Mouse (Mus musculus): Measurements from ENCODE around the gene Tbc1d1. TPM values are rescaled to one million over a fixed set of nuclear protein-coding genes. Genes with fewer than 3 reads are reported as not detected.

Tbc1d1 gene
- total and polyA plus RNA-seq, 3 experiments = 26.0 to 38.6 (median 31.9) TPM

DNA sequence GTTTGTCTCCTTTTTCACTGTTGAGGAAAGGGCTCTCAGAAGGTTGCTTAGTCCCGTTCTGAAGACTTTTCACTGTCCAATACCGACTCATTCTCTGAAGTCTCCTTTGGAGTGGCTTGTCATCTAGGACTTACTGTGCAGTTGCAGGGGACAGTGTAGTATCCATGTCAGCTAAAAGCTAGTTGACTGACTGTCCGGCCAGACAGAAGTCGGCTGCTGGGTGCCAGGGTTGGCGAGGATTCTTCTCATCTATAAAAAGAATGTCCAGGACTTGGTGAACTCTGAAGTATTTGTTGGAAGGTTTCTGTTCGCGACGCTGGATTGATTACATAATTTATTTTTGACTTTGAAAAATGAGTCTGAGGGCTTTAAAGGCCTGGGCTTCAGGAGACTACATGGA lies 24.4 kb downstream of the Tbc1d1 start:
- peaks cover 3% of the 10 kb centered on the region; the same call in 1 of the 2 replicates for H3K79me2 ChIP-seq (replicated peaks; ENCODE audit: control insufficient read depth, extremely low read depth, insufficient read depth, poor library complexity, severe bottlenecking)
- DNase-seq (ENCODE audit: extremely low read depth) = no peak
- no peaks in the 10 kb centered on the region for H3K27me3 ChIP-seq (replicated peaks)
- no peak overlapping the region for H3K27ac ChIP-seq (ENCODE audit: insufficient read depth, low read depth)
- in situ Hi-C loops (cut with MboI; ENCODE audit: low pct_ligation_motif_present, low pct_unique_long_range_greater_than_20kb, low sequenced_read_pairs) = no loop called here
- dilution Hi-C loops (cut with MboI; ENCODE audit: extremely low pct_ligation_motif_present, extremely low pct_unique_long_range_greater_than_20kb, low sequenced_read_pairs) = no loop called here
- no peak for TF ChIP-seq USF2 (conservative IDR thresholded peaks at IDR 0.05; ENCODE audit: low read depth, low read length)
- TF ChIP-seq GABPA (IDR thresholded peaks at IDR 0.05; ENCODE audit: insufficient replicate concordance, low read depth, low read length) = no peak
- peaks cover 2 to 25% of the 10 kb centered on the region in 2 experiments; a peak in 2 of 4 replicates for H3K4me1 ChIP-seq (ENCODE audit: control insufficient read depth in 1 of 2, insufficient read depth in 2 of 2)
- H3K36me3 ChIP-seq (replicated peaks in 1 of 2; ENCODE audit: control insufficient read depth in 1 of 2, insufficient read depth in 1 of 2, low read length in 1 of 2) = peaks cover 13 to 75% of the 10 kb centered on the region in 2 experiments
- H3K4me2 ChIP-seq (ENCODE audit: insufficient read depth, low read depth, poor library complexity, severe bottlenecking) = no peak overlapping the region
- H3K9me3 ChIP-seq (replicated peaks; ENCODE audit: low read length) = peaks cover 2% of the 10 kb centered on the region
- no peak overlapping the region for H3K9ac ChIP-seq (ENCODE audit: insufficient read depth, low read depth)
- no peak overlapping the region for H3K4me3 ChIP-seq (replicated peaks in 1 of 3; ENCODE audit: low read depth in 2 of 3, low read length in 2 of 3, poor library complexity in 1 of 3)

DNA sequence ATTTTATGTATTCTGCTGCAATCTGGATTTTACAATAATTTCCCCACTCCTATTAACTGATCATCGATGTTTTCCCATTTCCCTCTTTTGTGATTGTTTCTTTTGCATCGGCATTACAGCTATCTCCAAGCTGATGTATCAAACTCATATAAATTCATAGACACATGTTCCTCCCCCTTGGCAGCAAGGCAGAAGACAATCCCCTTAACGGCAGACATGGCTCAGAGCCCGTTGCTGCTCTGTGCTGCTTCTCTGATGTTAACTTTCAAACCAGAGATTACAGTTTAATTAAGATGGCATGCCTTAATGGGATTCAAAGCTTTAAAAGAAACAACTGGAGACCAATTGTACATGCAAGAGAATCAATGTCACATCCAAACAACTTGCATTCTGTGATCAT lies 27.6 kb downstream of the Tbc1d1 start:
- H3K27me3 ChIP-seq (replicated peaks) = no peaks in the 10 kb centered on the region
- dilution Hi-C loops (cut with MboI; ENCODE audit: extremely low pct_ligation_motif_present, extremely low pct_unique_long_range_greater_than_20kb, low sequenced_read_pairs) = no loop called here
- in situ Hi-C loops (cut with MboI; ENCODE audit: low pct_ligation_motif_present, low pct_unique_long_range_greater_than_20kb, low sequenced_read_pairs) = no loop called here
- peaks cover 2 to 31% of the 10 kb centered on the region in 2 experiments; a peak in 2 of 4 replicates for H3K4me1 ChIP-seq (ENCODE audit: control insufficient read depth in 1 of 2, insufficient read depth in 2 of 2)
- H3K9me3 ChIP-seq (replicated peaks; ENCODE audit: low read length) = peaks cover 2% of the 10 kb centered on the region
- no peak for DNase-seq (ENCODE audit: extremely low read depth)
- no peak overlapping the region for H3K4me2 ChIP-seq (ENCODE audit: insufficient read depth, low read depth, poor library complexity, severe bottlenecking)
- TF ChIP-seq SIN3A (IDR thresholded peaks at IDR 0.05; ENCODE audit: low read length) = no peak
- TF ChIP-seq CTCF (conservative IDR thresholded peaks at IDR 0.05 in 1 of 2, IDR thresholded peaks at IDR 0.05 in 1 of 2; ENCODE audit: low read depth in 2 of 2, low read length in 2 of 2) = no peak
- TF ChIP-seq HCFC1 (IDR thresholded peaks at IDR 0.05; ENCODE audit: low read depth, low read length) = no peak
- TF ChIP-seq BHLHE40 (IDR thresholded peaks at IDR 0.05; ENCODE audit: low read depth, low read length) = no peak
- TF ChIP-seq ZKSCAN1 (IDR thresholded peaks at IDR 0.05; ENCODE audit: borderline replicate concordance, low read depth, low read length) = no peak
- no peak for TF ChIP-seq NRF1 (IDR thresholded peaks at IDR 0.05; ENCODE audit: low read depth, low read length)
- no peak for TF ChIP-seq ZMIZ1 (IDR thresholded peaks at IDR 0.05; ENCODE audit: low read depth, low read length)
- no peak for TF ChIP-seq SMC3 (IDR thresholded peaks at IDR 0.05; ENCODE audit: low read depth, low read length)
- no peak for TF ChIP-seq MAFK (IDR thresholded peaks at IDR 0.05; ENCODE audit: insufficient replicate concordance, low read length)
- TF ChIP-seq TCF12 (IDR thresholded peaks at IDR 0.05; ENCODE audit: low read depth, low read length) = no peak
- no peak for TF ChIP-seq CHD1 (IDR thresholded peaks at IDR 0.05; ENCODE audit: low read depth, low read length)
- TF ChIP-seq MYC (IDR thresholded peaks at IDR 0.05; ENCODE audit: low read depth, low read length) = no peak
- TF ChIP-seq EP300 (IDR thresholded peaks at IDR 0.05; ENCODE audit: low read length) = no peak
- TF ChIP-seq JUND (conservative IDR thresholded peaks at IDR 0.05; ENCODE audit: low read depth, low read length) = no peak
- TF ChIP-seq ETS1 (conservative IDR thresholded peaks at IDR 0.05; ENCODE audit: low read depth, low read length) = no peak
- H3K36me3 ChIP-seq (replicated peaks in 1 of 2; ENCODE audit: control insufficient read depth in 1 of 2, insufficient read depth in 1 of 2, low read length in 1 of 2) = peaks cover 14 to 69% of the 10 kb centered on the region in 2 experiments
- no peak overlapping the region for H3K4me3 ChIP-seq (replicated peaks in 1 of 3; ENCODE audit: low read depth in 2 of 3, low read length in 2 of 3, poor library complexity in 1 of 3)
- H3K79me2 ChIP-seq (replicated peaks; ENCODE audit: control insufficient read depth, extremely low read depth, insufficient read depth, poor library complexity, severe bottlenecking) = peaks cover under 1% of the 10 kb centered on the region; the same call in 1 of the 2 replicates
- no peak overlapping the region for H3K9ac ChIP-seq (ENCODE audit: insufficient read depth, low read depth)
- H3K27ac ChIP-seq (ENCODE audit: insufficient read depth, low read depth) = no peak overlapping the region
